ENCODE assay signal across 8 mouse cellular contexts in the genomic region with DNA sequence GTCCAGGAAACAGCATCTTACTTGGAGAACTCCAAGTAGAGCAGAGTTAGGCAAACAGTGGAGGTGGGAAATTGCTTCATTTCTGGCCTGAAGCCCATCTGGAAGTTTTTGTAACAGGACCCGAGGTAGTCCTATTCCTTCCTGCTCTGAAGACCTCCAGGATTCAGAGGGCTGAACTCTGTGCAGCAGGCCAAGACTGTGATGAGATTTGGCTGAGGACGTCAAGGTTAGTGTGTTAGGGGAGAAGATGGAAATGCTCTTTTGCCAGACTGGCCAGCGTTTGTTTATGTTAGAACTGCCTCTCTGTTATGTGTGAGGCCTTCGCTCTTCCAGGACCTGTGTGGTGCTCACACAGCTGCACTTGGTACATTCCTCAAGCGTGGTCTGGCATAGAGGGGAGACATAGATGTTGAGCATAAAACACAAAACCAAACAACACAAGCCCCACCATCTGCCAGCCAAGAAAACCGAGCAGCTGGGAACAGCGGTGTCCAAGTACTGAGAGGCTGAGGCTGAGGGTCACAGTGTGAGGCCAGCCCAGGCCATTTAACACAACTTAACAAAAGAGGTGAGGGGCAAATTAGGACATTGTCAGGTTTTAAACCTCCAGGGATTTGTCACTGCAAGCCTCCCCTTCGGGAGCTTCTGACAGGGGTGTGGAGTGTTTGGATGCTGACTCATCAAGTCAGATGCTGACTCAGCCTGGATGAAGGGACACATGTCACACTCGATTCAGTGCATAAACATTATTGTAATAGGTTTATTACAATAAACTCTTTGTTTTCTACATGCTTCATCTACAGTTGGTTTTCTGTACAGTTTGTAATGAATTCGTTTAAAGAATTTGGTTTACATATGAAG.
DNase-seq lines count a peak whose midpoint lies in the region; ATAC-seq and TF ChIP-seq lines count a peak whose summit lies in the region.

No protein-coding gene starts in this region.

- H3ac ChIP-seq in myocyte (ENCODE audit: control insufficient read depth, insufficient read length) = no peak overlapping the region

- H3K4me1 ChIP-seq in limb, embryonic 11.5 days (ENCODE audit: control insufficient read depth, insufficient read depth, low read length) = no peaks in the 10 kb centered on the region
- H3K4me1 ChIP-seq in hindbrain, postnatal 0 days (ENCODE audit: insufficient read depth, low read length) = peaks cover 4% of the 10 kb centered on the region; the same call in 1 of the 2 replicates

- no peak overlapping the region for H3K4me3 ChIP-seq in limb, embryonic 11.5 days (ENCODE audit: low read depth, low read length)
- no peak overlapping the region for H3K4me3 ChIP-seq in myocyte
- no peak overlapping the region for H3K4me3 ChIP-seq in hindbrain, postnatal 0 days (ENCODE audit: low read length)

- H3K36me3 ChIP-seq in limb, embryonic 11.5 days (ENCODE audit: control insufficient read depth, insufficient read depth, low read length) = no peaks in the 10 kb centered on the region
- H3K36me3 ChIP-seq in myocyte (ENCODE audit: control insufficient read depth, insufficient read depth) = no peaks in the 10 kb centered on the region
- no peaks in the 10 kb centered on the region for H3K36me3 ChIP-seq in hindbrain, postnatal 0 days (ENCODE audit: insufficient read depth, low read length)

- no peaks in the 10 kb centered on the region for H3K79me2 ChIP-seq in myocyte (ENCODE audit: control insufficient read depth, insufficient read depth)

- 0 out of 2 replicates have a peak, but pooled peaks have one; percentile 57 for ATAC-seq in limb, embryonic 11.5 days (ENCODE audit: insufficient number of reproducible peaks, low FRiP score, low TSS enrichment, low read depth)
- ATAC-seq in hindbrain, postnatal 0 days = no peak

- H3K9me3 ChIP-seq in limb, embryonic 11.5 days (ENCODE audit: control insufficient read depth, low read length) = no peaks in the 10 kb centered on the region
- H3K9me3 ChIP-seq in hindbrain, postnatal 0 days (ENCODE audit: low read length) = no peaks in the 10 kb centered on the region

- no peak overlapping the region for H3K9ac ChIP-seq in limb, embryonic 11.5 days (ENCODE audit: low read length)
- no peak overlapping the region for H3K9ac ChIP-seq in hindbrain, postnatal 0 days (replicated peaks; ENCODE audit: low read length)

- no peak overlapping the region for H3K27ac ChIP-seq in limb, embryonic 11.5 days (replicated peaks; ENCODE audit: low read depth, low read length)
- H3K27ac ChIP-seq in hindbrain, postnatal 0 days = no peak overlapping the region

- no peak for TF ChIP-seq POLR2A in myocyte (IDR thresholded peaks at IDR 0.05; ENCODE audit: insufficient read length, low read depth)

- DNase-seq in 416B (ENCODE audit: low read depth) = peak; percentile 15
- DNase-seq in brain, adult 2 months (ENCODE audit: low read depth, low spot score) = peak; percentile 44
- DNase-seq in heart, adult 9 months (ENCODE audit: low spot score in 2 of 2) = peak; percentile 73 to 77
- DNase-seq in limb, embryonic 11.5 days (ENCODE audit: low spot score) = no peak
- DNase-seq in spleen, postnatal 14 days (ENCODE audit: low spot score in 2 of 2) = no peak
- no peak for DNase-seq in B cell, adult 2 months
- DNase-seq in hindbrain, postnatal 0 days (ENCODE audit: low spot score) = no peak

- no peaks in the 10 kb centered on the region for H3K27me3 ChIP-seq in limb, embryonic 11.5 days (ENCODE audit: control insufficient read depth, insufficient read depth, low read length)
- no peaks in the 10 kb centered on the region for H3K27me3 ChIP-seq in myocyte (ENCODE audit: control insufficient read depth, insufficient read depth, insufficient read length)
- H3K27me3 ChIP-seq in hindbrain, postnatal 0 days (ENCODE audit: insufficient read depth, low read length) = no peaks in the 10 kb centered on the region

- H3K4me2 ChIP-seq in limb, embryonic 11.5 days (ENCODE audit: low read depth, severe bottlenecking) = no peak overlapping the region
- peak overlapping the region; percentile 51 for H3K4me2 ChIP-seq in myocyte (ENCODE audit: low read depth)
- no peak overlapping the region for H3K4me2 ChIP-seq in hindbrain, postnatal 0 days (ENCODE audit: low read depth, low read length)

- 60% methylated on average over 10 of the region's 10 CpGs for WGBS in limb, embryonic 11.5 days
- WGBS in hindbrain, postnatal 0 days = 49% methylated on average over 10 of the region's 10 CpGs

- TF ChIP-seq CTCF in hindbrain, postnatal 0 days (IDR thresholded peaks at IDR 0.05; ENCODE audit: low read depth) = no peak

TF ChIP-seq in myocyte, 11 proteins besides CTCF, POLR2A, EP300 and RAD21:
- TF ChIP-seq CEBPB (IDR thresholded peaks at IDR 0.05; ENCODE audit: insufficient read depth, poor library complexity, severe bottlenecking) (no peak), MYOD1 (IDR thresholded peaks at IDR 0.05; ENCODE audit: control insufficient read depth in 1 of 3, insufficient read length in 2 of 3, low read depth in 2 of 3) (peak in 1 of 3 experiments; percentile 46), MYOG (IDR thresholded peaks at IDR 0.05; ENCODE audit: control insufficient read depth in 1 of 3, insufficient read depth in 1 of 3, insufficient read length in 2 of 3, low read depth in 2 of 3) (peak in 2 of 3 experiments; percentile 31 to 50), USF1 (IDR thresholded peaks at IDR 0.05; ENCODE audit: low read depth) (no peak)

Comparison
In these comparisons a context has a peak if more than half of its experiments do, and no peak if none do; other contexts are left out.
1. DNase-seq: peak in 416B (single experiment), brain, adult 2 months (single experiment) and heart, adult 9 months (2 of 2); none in limb, embryonic 11.5 days (single experiment), spleen, postnatal 14 days (0 of 2), B cell, adult 2 months (0 of 2) and hindbrain, postnatal 0 days (single experiment).